Mouse (Mus musculus) brain, adult 10 weeks (tissue): ENCODE measurements around the gene Nppb. TPM values are rescaled to one million over a fixed set of nuclear protein-coding genes. Genes with fewer than 3 reads are reported as not detected.

Experiments used
- polyA plus RNA-seq: library from polyadenylated mRNA; stranded (reverse); fragments of 350-450 nt; fragmentation: Illumina TruSeq; extraction: RNeasy Lipid Tissue Mini Kit (QIAGEN cat#74804); gene quantifications from one replicate; pipeline ENCODE4 v1.2.3, GENCODE M21; 2015; ENCODE audit warnings: low read depth, low replicate concordance

Gene Nppb
- not detected for polyA plus RNA-seq

DNA sequence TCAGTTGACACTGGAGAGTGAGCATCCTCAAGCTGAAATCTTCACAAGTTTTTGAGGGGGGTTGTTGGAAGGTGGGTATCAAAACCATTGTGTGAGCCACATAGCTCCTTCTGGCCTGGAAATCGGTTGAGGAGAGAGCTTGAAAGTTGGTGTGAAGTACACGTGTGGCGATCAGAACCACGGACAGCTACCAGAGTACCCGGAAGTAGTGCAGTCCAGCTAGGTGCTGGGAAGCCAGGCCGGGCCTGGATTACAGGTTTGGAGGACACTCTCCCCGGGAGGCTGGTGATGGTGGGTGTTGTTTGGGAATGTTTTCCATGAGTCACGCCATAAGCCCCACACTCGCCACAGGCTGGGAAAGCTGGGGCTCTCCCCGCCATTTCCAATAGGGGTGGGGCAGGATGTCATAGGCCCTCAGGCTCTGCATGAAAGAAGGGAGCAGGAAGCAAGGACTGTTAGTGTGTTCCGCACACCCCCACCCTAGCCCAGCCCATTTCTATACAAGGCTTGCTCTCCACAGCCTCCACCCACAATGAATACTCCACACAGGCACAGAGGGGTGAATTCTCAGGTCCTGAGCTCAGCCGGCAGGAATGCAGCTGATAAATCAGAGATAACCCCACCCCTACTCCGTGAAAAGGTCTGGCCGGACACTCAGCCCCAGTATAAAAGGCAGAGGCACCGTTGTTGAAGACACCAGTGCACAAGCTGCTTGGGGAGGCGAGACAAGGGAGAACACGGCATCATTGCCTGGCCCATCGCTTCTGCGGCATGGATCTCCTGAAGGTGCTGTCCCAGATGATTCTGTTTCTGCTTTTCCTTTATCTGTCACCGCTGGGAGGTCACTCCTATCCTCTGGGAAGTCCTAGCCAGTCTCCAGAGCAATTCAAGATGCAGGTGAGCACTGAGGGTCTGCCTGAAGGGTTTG, at the start of gene Nppb:
Gene Nppb, plus strand, starts transcription at position 584 of the 928 bp plus-strand sequence.

DNA sequence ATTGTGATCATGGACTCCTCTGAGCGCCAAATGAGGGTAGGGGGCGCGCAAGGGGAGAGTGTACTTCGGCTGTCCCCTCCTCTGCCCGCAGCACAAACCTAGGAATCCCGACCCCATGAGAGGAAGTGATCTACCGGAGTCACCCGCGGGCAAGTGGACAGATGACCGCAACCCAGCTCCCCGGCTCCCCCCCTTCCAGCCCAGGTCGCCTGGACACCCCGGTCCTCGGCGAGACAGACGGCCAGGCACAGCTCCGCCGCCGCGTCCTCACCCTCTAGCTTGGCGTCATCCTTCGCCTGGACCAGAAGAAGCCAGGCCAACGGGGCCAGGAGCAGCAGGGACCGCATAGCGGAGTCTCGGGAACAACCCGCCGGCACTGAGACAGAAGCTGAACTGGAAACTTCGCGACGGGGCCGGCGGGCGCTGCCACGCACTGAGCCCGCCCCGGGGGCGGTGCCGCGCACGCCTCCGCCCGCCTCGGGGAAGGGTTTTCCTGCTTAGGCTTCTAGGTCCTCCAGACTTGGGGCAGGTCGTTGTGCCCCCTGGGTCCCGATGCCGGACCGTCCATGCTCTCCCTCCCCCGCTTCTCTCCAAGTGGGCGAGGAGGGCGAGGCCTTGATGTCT, 49.1 kb upstream of the Nppb start, which contains the start of gene Plod1:
Gene Plod1, minus strand, starts transcription at position 437 of the 624 bp plus-strand sequence.

DNA sequence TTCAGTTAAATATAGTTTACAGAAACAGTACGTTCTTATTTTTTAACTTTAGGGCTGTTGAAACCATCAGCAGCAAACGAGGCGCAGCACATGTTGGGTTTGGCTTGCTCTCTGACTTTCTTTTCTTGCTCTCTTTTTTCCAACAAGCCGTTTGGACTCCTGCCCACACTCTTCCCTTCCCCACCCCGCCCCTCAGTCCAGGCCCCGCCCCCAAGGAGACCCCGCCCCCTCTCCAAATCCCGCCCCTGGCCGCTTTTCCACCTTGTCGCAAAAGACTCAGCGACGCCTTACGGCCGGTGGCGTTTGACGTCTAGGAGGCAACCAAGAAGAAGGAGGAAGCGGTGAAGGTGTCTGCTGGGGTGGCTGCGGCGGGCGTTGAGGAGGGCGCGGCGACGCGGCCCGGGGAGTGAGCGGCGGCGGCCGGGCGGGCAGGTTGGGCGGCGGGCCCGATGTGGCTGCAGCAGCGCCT, 45.0 kb upstream of the Nppb start, which contains the start of gene 2510039O18Rik:
Gene 2510039O18Rik, plus strand, starts transcription at position 320 of the 469 bp plus-strand sequence.

DNA sequence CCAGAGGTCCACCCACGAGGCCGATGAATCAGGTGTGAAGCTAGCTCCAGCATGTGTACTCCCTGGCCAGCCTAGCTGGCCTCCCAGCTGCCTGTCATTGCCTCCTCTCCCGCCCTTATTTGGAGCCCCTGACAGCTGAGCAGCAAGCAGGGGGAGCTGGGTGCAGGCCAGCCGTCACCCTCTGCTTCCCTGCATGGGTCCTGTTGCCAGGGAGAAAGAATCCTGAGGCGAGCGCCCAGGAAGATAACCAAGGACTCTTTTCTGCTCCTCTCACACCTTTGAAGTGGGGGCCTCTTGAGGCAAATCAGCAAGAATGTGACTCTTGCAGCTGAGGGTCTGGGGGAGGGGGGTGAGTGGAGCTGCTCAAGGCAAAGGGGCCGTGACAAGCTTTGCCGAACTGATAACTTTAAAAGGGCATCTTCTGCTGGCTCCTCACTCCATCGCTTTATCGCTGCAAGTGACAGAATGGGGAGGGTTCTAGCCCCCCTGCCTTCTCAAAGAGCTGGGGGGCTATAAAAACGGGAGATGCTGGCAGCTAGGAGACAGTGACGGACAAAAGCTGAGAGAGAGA, 14.7 kb downstream of the Nppb start, which contains the start of gene Nppa:
Gene Nppa, plus strand, starts transcription at position 521 of the 571 bp plus-strand sequence.

Other genes starting within 250 kb of the Nppb start
- 4.8 TPM for gene Zfp984, start 176.0 kb upstream of the Nppb start, polyA plus RNA-seq
- gene Zfp933, start 137.4 kb upstream of the Nppb start, polyA plus RNA-seq: 12.1 TPM
- 25.1 TPM for gene Miip, start 117.0 kb upstream of the Nppb start, polyA plus RNA-seq
- gene Fv1, start 116.8 kb upstream of the Nppb start, polyA plus RNA-seq: 10.3 TPM
- 126 TPM for gene Mfn2, start 81.1 kb upstream of the Nppb start, polyA plus RNA-seq
- gene Plod1, start 49.0 kb upstream of the Nppb start, polyA plus RNA-seq: 20.9 TPM
- 16.0 TPM for gene 2510039O18Rik, start 44.9 kb upstream of the Nppb start, polyA plus RNA-seq
- 0.59 TPM for gene Nppa, start 14.9 kb downstream of the Nppb start, polyA plus RNA-seq
- 48.2 TPM for gene Clcn6, start 53.0 kb downstream of the Nppb start, polyA plus RNA-seq
- 21.7 TPM for gene Mthfr, start 53.3 kb downstream of the Nppb start, polyA plus RNA-seq
- 5.9 TPM for gene Agtrap, start 102.2 kb downstream of the Nppb start, polyA plus RNA-seq
- gene Mad2l2, start 144.6 kb downstream of the Nppb start, polyA plus RNA-seq: 12.5 TPM
- gene Draxin, start 144.9 kb downstream of the Nppb start, polyA plus RNA-seq: 0.27 TPM
- 32.3 TPM for gene Fbxo6, start 166.4 kb downstream of the Nppb start, polyA plus RNA-seq
- gene Fbxo44, start 174.7 kb downstream of the Nppb start, polyA plus RNA-seq: 200 TPM
- 117 TPM for gene Fbxo2, start 174.8 kb downstream of the Nppb start, polyA plus RNA-seq